Mouse (Mus musculus): ENCODE results near the gene Krtap1-3.

Krtap1-3 gene

GRCm38 (mm10) chr11:99557976-99558745 lies 33.0 kb downstream of the Krtap1-3 start:
- DNase-seq = no peak

GRCm38 (mm10) chr11:99556753-99557152 lies 34.4 kb downstream of the Krtap1-3 start, which contains the start of gene Krtap3-2:
Krtap3-2 (minus strand) TSS chr11:99556853.
- DNase-seq = no peak

GRCm38 (mm10) chr11:99556195-99556594 lies 34.9 kb downstream of the Krtap1-3 start:
- no peak for DNase-seq

- DNase-seq = no peak
Measured at GRCm38 (mm10) chr11:99550765-99551164, 40.4 kb downstream of the Krtap1-3 start, which contains the start of gene Krtap3-3. Krtap3-3 (minus strand) TSS chr11:99550865.

GRCm38 (mm10) chr11:99547892-99548291 lies 43.2 kb downstream of the Krtap1-3 start:
- DNase-seq = no peak

Data from retina, postnatal 1 day (tissue).